Mouse (Mus musculus) brain, adult 2 months (tissue): Measurements from ENCODE around the gene Vat1l.
A peak's percentile ranks its signal among the peaks of the same experiment; 100 is the strongest.

Source experiments
- DNase-seq: peaks from one replicate; pipeline ENCODE4 v3.0.0; 2011; ENCODE audit warnings: low read depth, low spot score

Vat1l gene

DNA sequence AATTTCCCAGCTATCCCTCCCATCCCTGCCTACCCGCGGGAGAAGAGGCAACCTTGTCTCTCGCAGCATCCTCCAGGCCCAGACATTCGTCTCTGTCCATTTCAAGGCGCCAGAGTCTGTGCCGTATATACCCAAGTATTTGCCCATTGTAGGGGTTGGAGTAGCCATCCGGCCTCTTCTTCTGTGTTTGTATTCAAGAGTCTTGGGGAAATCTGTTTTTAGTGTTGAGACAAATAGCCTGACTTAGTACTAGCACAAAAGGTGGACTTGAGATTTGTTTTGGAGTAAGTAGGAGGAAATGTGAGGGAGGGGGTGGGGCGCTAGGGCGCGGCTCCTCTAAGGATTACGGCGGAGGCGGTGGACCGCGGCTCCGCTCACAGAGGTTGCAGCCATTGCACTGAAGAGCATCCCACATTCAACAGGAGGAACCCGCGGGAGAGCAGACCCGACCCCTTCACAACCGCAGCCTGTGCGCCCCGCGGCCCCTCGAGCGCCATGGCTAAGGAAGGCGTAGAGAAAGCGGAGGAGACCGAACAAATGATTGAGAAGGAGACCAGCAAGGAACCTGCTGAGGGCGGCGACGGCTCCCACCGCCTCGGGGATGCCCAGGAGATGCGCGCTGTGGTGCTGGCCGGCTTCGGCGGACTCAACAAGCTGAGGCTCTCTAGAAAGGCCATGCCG, at the start of gene Vat1l:
Gene Vat1l (plus strand): TSS at position 392 of the 681 bp plus-strand sequence.
- DNase-seq = peak; percentile 92

DNA sequence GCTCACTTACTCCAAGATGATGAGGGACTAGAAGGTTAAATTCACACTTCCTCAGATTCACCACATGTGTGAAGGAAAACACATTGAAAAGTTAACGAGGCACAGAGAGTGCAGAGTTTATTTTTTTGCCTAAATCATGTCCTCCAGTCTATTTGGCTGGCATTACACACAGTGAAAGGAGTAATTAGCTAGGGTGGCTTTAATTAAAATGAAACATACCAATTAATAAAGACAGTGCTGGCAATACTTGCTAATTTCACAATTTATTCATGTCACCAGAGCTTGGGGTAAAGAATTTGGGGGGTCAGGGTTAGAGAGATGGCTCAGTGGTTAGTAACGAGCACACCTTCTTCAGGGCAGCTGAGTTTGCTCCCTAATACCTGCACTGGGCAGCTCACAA, 46.8 kb upstream of the Vat1l start:
- no peak for DNase-seq

DNA sequence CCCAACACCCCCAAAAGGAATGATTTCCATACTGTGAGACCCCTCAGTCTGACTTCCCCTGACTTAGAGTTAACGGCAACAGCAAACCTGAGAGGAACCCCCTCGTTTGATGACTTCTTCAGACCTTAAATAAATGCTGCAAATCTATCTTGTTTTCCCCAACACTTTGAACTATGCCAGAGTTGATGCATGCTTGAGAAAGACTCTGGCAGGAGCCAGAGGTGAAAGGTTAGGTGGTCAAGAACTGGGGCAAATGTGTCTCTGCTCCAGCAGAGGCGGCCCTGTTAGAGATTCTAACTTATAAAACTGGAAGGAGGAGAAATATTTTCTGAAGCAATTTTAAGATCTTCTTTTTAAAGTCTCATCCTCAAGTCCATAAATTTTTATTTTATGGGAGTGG, 45.7 kb upstream of the Vat1l start:
- DNase-seq = no peak

DNA sequence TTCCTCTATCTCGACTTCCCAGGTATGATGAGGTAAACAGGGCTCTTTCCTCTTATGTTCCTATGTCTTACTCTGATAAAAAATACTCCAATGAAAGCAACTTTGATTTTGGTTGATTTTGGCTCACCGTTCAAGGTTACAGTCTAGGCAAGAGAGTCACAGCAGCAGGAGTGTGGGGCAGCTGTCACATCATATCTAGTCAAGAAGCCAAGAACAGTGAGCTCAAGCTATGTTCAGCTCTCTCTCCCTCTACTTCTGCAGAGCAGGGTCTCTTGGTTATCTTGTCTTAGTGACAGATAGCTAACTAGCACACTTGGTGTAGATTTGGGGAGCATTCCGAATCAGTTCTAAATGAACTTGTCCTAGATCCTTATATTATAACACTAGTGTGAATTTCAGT, 41.5 kb upstream of the Vat1l start:
- DNase-seq = no peak

DNA sequence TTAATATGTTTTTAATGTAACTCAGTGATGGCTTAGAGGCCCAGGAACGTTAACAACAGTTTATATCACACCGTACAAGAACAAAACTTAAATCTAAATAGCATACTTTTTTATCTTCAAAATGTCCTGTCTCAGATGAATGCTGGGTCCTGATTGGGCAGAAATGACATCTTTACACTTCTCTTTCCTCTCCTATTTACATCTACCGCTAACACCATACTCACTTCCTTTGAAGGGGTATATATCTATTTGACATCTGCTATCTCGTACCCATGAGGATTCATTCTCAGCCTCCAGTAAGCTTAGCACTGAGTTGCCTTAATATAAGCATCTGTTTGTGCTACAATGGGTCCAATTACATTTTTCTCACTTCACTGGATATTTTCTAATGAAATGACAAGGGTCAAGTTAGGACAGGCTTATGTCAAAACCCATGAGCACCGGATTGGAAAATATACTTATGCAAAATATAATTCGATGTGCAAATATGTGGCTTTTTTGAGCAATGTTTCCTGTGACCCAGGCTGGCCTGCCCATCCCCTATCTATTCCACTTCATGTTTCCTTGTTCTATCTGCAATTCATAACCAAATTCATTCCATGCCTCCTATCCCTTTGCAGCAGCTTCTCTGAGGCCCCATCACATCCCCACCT, 40.8 kb upstream of the Vat1l start:
- no peak for DNase-seq

DNA sequence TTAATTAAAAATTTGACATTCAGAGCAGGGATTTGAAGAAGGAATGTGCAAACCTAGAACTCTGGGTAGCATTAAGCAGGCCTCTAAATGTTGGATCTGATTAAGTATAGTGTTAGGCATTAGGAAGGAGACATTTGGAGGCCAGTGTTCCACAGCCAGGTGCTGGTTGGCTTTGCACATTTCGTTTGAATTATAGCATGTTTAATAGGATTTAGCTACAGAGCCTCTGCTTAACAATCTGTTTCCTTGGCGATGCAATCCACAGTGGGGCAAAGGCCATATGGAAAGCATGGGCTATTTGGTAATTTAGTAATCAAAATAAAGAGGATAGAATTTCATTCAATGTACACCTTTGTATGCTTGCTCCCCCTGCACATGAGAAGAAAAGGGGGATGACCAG, 39.7 kb upstream of the Vat1l start:
- no peak for DNase-seq

DNA sequence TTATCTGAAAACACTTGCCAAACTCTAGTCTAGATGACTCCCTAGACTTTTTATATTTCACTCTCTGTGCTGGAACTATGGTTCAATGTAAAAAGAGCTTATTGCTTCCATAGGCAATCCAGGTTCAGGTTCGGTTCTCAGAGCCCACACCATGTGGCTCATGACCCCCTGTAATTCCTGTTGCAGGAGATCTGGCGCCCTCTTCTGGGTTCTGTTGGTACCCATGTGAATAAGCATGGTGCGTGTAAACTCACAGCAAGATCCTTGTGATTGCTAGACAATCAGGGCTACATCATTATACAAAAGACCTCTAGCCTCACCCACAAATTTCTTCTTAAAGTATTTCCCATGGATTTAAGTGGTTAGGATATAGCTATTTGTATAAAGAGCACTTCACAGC, 28.7 kb upstream of the Vat1l start:
- no peak for DNase-seq

DNA sequence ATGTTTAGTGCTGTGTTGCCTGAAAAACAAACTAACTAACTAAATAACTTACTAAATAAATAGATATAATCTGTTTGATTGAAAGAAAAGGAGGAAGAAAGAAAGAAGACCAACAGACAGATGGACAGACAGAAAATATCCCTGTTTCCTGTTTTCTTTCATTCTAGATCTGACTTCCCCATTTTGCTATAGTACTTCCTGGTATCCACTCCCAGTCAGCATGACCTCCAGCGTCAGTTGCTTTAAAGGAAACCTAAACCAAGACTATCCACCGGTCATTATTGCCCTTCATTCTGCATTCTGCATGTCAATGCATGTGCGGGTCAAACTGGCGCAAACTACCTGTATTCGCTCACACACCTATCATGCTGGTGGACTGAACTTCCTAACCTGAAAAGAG, 12.1 kb upstream of the Vat1l start:
- DNase-seq = no peak

DNA sequence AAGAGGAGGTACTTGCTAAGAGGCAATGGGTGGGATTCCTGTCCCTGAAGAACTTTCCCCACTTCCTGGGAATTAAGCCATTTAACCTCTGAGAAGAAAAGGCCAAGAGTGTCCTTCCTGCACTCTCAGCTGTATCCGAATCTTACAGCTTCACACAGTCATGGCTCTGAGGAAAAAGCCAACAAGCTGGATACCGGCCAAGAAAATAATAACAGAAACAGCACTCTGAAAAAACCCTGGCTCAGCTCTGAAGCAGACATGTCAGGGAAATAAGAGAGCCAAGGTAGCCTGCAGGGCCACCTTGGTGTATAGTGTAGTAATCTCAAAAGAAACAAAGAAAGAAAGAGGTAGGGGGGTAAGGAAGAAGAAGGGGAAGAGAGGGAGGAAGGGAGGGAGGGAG, 6.4 kb upstream of the Vat1l start:
- DNase-seq = peak; percentile 51

DNA sequence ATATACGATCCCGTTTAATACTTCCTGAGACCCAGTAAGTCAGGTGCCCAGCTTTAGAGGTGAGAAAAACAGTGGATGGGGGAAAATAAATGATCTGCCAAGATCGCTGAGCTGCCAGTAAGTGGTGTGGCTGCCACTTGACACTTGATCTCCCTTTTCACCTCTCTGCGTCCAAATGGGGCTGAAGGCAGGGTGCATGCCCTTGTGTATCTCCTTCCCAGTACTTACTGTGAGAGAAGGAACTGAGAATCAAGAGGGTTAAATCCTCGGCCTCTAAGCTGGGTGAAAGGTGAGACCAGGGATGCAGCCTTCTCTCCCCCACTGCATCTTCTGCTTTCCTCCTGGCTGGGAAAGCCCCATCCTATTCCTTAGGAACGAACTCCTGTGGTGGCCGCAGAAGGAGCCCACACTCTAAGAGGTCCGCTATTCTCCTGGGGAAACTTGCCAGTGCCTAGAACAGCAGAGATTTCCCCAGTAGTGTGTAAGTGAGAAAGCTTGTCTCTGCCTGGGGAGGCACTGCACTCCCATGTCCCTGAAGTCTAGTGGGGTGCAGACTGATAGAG, 1.1 kb downstream of the Vat1l start:
- peak; percentile 45 for DNase-seq

DNA sequence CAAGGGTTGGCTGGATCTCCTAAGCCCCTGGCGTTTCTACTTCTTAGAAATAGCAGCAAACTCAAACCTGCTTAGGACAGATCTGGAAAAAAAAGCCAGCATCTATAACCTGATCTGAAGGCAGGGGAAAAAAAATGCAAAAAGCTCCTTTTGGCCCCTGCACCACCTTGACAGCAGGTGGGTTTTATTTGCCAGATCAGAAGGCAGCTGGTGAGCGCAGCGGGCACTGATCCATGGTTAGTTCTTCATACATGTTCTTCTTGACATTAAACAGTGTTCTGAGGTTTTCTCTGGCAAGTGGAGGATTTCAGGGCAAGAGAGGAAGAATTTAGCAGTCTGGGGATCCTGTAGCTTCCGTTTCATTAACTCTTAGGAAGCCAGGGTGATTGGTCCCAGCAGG, 1.6 kb downstream of the Vat1l start:
- peak; percentile 66 for DNase-seq

DNA sequence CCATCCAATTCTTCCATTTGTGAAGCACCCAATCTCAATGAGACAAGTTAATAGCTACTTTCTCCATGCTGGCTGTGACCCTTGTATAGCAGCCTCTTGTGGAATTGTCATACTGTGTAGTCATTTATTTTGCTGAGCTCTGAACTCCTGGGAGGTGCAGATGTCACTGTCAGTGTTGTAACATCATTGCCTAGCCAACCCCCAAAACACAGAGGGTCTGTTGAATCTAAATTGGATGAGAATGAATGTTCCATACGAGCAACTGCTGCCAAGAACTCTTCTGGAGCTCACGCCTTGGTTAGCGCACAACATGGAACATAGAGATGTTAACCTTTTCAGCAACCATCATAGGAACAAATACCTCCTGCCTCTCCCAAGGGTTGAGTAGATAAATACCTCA, 15.4 kb downstream of the Vat1l start:
- no peak for DNase-seq

DNA sequence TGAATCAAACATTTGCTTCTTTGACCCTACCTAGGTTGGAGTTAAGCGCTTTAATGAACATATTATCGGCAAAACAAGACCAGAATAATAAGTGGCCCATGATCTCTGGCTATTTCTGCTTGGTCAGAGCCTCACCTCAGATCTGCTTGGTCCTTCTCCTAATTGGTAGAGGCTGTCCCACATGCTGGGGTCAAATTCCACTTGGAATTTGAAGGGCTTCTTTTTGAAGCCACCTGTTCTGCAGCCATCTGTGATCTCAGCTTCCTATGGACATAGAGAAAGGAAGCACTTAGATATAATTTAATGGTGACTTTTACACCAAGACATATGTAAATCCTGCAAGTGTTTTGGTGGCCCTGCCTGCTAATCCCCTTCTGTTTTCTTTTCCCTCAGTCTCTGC, 16.6 kb downstream of the Vat1l start:
- peak; percentile 50 for DNase-seq

DNA sequence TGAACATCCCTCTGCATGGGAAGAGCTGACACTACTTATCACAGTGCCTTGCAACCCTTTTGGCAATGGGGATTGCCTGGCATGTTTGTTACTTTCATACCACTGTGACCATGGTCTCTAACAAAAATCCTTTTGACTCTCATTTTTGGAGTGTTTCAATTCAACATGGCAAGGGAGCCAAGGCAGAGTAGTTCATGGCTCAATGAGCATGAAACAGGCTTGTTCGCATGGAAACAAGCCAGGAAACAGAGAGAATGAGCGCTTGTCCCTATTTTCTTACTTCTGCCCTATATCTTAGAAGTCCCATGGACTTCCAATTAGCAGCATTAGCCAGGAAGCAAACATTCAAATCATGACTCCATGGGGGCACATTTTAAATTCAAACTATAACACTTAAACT, 18.6 kb downstream of the Vat1l start:
- DNase-seq = peak; percentile 62

DNA sequence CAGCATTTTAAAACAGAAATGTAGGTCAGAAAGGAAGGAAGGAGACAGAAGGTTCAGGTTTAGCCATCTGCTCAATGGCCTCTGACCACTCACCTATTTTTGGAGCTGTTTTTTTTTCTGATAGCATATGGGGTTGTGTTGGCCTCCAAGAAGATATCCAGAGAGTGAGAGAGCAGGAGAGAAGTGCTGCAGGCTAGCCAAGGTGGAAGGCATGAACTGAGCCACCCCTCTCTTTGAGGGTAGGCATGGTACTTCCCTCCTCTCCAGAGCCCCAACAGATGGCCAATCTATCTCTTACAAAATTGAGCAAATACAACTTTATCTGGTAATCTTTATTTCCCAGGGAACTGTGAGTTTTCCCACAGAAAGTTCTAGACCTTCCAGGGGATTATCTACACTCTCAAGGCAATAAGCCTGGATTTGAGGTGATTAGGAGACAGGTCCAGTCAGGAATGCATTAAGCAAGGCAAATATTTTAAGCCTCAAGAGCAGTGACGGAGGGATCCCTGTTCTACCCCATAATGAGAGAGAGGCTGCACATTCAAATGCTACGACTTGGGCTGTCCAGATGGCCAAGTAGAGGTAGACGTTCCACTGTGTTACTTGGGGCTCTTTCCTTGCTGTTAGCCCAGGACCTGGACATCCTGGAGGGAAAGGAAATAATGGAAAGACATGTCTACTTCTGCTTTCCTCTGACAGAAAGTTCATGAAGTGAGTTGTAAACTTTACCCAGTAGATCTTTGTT, 46.1 kb downstream of the Vat1l start:
- DNase-seq = peak; percentile 98

DNA sequence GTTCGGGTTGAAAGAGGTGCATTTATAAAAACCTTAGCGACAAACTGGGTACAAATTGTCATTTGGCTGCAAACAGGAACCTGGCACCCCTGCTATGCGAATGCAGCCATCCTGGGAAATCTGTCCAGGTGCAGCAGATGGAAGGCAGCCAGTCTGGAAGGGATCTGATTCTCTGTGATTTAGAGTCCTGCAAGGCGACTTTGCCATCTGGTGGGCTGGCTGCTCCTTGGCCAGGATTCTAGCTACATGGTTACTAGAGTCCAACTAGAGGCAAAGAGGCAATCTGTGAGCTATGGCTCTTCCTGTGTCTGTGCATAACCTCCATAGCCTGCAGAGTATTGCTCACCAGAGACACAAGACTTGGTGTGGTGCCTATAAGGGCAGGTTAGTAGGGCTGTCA, 53.3 kb downstream of the Vat1l start:
- DNase-seq = peak; percentile 99

DNA sequence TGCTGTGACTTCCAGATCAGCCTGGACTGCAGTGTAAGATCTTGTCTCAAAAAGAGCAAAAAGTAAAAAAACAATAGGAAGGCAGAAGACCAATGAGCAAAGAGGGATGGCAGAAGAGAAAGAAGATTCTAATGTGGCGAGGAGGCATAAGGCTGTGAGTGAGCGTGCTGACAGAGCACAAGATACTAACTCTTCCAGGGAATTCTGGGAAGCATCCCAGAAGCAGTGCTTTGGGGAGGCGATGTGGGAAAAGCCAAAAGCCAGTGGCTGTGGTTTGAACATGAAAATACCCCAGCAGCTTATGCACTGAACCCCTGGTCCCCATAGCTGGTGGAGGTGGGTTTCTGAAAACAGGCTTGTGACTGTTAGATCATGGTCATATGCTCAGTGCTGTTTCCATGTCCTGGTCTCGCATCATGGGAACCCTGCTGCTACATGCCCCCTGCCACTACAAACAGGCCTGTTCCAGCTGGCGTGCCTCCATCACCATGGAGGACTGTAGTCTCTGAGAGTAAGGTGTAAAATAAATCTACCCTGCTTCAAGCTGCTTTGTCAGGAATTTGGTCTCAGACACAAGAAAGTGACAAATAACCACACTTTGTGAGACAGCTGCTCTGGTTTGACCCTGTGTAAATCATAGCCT, 54.4 kb downstream of the Vat1l start:
- peak; percentile 53 for DNase-seq

DNA sequence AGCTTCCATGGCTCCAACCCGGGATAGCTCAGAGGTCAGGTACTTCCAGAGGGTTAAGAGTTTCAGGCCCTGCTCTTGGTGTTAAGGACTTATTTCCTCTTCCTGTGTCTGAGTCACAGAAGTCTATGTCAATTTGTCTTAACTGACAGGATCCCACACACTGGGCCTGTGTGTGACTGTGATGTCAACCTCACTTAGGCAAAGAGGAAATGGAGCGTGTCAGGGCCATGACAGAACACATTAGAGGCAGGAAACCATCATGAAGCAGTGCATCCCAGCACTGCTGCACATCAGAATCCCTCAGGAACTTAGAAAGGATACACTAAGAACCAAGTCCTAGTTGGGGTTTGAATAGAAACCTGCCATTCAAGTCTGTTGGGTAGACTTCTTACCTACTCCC, 56.9 kb downstream of the Vat1l start:
- no peak for DNase-seq

DNA sequence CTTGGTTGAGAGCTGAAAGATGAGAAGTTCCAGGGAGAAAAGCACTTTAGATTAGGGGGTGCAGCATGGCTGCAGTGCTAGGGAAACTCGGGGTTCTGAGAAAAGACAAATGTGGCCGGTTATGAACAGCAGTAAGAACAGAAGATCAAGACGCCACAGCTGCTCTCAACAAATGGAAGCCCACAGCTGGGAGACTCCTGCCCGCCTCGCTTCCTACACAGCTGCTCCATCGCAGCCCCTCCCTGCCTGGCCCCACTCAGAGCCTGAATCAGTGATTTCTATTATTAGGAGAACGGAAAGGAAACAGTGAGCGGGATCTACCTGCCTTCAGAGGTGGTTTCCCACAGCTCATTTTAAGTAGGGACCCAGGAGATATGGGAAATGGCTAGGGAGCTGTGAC, 69.1 kb downstream of the Vat1l start:
- DNase-seq = peak; percentile 32

DNA sequence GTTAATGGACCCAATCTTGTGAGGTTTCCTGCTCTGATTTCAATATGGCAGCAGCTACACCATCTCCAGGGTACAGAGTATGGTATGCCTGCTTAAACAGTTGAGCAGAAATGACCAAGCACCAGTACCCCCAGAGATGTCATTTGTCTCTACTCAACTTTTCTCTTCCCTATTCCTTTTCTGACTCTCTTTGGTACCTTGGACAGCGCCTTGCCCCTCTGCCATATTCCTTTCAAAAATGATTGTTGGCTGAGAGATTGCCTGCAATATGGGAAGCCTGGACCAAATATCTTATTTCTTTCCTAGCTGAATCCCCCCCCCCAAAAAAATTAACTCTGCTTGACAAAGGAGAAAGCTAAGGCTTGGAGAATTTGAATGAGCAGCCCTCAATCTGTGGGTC, 75.7 kb downstream of the Vat1l start:
- no peak for DNase-seq

DNA sequence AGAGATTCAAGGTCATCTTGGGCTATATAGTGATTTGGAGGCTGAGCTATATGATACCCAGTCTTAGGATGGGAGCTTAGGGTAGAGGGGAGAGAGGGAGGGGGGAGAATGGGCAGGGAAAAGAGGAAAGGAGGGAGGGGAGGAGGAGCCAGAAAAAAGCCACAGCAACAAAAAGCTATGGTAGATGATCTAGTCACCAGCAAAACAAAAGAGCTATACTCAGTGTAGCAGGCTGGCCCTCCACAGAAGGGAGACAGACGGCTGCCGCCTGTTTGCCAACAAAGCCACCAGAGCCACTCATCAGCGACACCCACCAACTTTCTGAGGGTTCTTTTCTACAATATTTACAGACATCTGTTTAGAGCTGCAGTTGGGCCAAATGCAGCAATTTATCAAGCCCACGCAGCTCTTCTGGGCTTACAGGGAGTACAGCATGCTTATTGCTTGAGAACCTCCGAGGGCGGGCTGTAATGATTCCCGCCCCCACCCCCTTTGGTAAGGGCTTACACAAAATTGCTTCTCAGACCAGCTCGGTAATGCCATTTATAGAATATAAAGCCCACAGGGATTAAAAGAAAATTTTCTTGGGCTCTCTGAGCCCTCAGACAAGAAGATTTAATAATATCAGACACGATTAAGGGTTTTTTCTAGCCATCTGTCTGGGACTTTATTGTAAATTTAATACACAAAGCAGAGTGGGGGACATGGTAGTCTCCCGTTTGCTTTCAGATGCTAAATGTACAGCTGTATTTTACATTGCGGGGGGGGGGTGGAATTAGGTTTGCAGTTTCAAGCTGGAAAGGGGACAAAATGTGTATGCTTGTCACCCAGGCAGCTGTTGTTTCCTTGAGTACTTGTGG, 89.7 kb downstream of the Vat1l start:
- peak; percentile 88 for DNase-seq
